Mouse (Mus musculus) 3T3-L1 (cell line): ENCODE data around the gene Olfr536.
"Not testable (repeated sequence)": the region's sequence is repeated elsewhere in the genome, so short reads cannot be mapped to it uniquely, and the experiment has no call there.

Experiments used
- DNase-seq: peaks from one replicate; pipeline ENCODE4 v3.0.0-alpha.2; 2015; ENCODE audit warnings: low read depth, low spot score

Gene Olfr536

DNA sequence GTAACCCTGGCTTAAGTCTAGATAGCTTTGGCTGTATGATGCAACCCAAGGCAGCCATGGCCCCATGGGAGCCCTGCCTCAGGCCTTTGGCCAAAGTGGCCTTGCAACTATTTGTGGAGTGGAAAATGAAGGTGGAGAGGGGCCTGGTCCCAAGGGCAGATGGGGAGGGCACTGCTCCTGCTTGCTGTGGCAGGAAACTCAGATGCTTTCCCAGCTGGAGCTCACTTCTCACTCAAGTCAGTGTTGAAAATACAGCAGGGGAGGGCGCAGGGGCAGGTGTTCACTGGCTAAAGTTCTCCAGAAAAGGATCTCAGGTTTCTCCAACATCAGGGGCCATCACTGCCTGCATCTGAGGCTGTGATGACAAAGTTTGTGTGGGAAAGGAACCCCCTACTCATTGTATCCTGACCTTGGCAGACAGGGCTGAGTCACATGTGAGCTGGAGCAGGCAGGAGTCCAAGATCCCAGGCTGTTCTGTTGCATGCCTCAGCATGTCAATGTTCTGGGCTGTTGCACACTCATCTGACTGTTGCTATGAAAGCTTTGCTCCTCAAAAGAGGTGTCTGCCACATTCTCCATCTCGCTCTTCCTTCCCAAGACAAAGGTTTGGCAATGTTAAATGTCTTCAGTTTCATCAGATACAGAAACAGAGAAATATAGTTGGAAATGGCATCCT lies at the start of gene Olfr536:
TSS of gene Olfr536 (minus strand) at position 51 of the 676 bp plus-strand sequence.
- DNase-seq, result not testable (repeated sequence)

DNA sequence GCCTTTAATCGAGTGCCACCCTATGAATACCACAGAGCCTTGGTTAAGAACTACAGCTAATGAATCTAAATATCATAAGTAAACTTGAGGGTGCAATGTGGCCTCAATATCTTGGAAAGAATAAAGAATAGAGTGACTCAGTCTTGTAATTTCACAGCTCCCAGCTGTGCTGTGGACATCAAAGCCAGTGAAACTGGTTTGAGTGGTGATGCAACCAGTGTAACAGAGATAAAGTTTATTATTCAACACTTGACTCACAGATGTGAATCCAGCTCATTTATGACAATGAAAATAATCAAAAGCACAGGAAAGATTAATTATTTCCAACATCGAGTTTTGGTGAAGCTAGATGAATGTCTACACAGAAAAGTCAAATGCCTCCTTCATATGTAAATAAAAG lies 32.5 kb upstream of the Olfr536 start:
- DNase-seq, result no peak

DNA sequence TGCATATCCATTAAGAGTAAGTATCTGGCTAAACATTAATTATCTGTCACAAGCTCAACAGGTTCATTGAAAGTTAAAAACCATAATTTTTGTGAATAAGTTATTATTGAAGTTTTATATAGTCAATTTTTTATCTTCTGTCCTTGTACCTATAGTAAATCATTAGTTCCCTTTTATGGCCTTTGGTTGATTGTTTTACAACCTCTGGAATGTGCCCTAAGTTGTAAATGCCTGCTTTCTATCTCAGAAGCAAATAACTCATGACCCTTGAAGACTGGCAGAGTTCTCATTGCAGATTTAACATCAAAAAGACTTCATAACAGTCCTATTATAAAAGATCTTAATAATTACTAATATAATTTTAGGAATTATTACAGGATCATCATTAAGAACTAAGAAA lies 12.5 kb downstream of the Olfr536 start:
- no peak for DNase-seq

DNA sequence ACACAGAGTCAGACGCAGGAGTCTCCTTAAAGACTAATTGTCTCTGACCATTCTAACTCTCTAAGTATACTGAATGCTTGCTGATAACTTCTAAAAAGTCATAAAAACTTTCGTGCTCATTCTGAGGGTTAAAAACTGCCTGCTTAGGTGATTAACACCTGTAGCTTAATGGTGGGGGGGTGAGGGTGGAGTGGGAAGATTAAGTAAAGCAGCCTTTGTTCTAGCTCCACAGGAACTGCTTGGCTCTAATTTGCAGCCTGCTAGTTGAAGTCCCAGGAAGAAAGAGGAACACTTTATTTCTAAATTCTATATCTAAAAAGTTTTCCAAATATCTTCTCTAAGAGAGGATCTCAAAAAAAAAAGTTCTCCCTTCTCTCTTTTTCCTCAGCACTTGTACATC lies 13.0 kb downstream of the Olfr536 start:
- DNase-seq, result no peak

DNA sequence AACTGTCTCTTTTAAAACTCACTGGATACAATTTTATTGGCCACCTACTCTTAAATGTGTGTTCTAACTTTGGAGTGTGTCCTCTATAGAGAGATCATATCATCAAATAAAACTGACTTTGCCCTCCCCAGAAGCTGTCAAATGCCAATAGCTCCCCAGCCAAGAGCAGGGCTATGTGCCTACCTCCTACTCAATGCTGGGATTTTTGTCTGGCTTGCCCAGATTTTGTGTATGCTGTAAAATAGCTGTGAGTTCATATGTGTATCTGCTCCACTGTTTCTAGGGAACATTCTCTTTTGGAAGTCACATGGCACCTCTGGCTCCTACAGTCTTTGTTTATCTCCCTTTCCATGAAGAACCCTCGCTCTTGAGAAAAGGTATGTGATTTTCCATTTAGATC lies 18.2 kb downstream of the Olfr536 start:
- DNase-seq, result no peak

DNA sequence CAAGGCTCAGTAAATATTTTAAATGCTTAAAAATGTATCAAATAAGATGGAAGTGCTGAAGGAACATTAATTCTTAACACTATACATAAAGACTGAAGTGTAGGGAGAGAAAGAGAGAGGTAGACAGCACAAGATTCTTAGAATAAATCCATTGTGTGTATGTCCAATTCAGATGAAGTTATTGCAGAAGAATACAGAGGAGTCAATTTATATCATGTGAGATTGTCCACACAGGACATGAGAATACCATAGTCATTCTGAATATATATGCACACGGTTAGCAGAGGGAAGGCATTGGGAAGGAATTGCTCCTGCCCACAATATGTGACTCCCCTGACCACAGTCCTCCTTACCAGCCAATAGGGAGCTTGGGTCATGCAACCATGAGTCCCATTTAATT lies 23.3 kb downstream of the Olfr536 start, which contains the start of gene Olfr535:
TSS of gene Olfr535 (plus strand) at position 301 of the 400 bp plus-strand sequence.
- no peak for DNase-seq

DNA sequence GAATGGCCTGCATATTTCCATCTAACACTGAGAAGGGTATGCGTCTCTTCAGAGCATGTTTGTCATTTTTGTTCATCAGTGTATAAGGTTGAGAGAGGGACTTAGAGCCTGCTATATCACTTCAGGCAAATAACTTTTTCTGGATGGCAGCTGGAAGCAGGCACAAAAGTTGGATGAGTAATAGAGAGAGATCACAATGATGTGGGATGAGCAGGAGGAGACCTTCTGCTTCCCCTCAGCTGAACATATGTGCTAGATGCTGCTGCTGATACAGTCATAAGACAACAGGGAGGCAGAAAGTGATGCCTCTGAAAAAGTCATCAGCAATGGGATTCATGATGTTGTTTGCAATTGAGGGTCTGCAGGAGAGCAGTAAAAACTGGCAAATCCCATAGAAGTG lies 28.5 kb downstream of the Olfr536 start:
- DNase-seq, result no peak

DNA sequence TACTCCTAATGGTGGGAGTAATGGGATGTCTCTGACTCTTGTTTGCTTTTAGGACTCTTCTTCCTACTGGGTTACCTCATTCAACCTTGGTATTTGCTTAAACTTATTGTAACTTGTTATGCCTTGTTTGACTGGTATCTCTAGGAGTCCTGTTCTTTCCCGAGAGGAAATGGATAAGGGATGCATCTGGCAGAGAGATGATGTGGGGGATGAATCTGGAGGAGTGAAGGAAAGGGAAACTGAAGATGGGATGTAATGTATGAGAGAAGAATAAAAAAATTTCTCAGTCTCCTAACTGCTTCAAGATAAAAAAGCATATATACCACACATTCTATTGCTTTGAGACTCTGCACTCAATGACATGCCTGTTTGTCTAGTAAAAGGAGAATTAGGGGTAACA lies 29.3 kb downstream of the Olfr536 start:
- DNase-seq, result no peak

DNA sequence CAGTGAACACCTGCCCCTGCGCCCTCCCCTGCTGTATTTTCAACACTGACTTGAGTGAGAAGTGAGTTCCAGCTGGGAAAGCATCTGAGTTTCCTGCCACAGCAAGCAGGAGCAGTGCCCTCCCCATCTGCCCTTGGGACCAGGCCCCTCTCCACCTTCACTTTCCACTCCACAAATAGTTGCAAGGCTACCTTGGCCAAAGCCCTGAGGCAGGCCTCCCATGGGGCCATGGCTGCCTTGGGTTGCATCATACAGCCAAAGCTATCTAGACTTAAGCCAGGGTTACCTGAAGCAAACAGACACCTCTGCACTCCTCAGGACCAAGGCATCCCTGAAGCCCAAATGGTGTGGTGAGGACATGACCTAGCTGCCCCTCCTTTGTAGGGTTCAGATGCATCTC lies 44.1 kb downstream of the Olfr536 start, which contains the start of gene Olfr533:
TSS of gene Olfr533 (plus strand) at position 301 of the 400 bp plus-strand sequence.
- not testable (repeated sequence) for DNase-seq
